Mouse (Mus musculus): ENCODE data around the gene Krt10. TPM values are rescaled to one million over a fixed set of nuclear protein-coding genes. Genes with fewer than 3 reads are reported as not detected.

Krt10 gene
- total and polyA plus RNA-seq, 3 experiments, result not detected

DNA sequence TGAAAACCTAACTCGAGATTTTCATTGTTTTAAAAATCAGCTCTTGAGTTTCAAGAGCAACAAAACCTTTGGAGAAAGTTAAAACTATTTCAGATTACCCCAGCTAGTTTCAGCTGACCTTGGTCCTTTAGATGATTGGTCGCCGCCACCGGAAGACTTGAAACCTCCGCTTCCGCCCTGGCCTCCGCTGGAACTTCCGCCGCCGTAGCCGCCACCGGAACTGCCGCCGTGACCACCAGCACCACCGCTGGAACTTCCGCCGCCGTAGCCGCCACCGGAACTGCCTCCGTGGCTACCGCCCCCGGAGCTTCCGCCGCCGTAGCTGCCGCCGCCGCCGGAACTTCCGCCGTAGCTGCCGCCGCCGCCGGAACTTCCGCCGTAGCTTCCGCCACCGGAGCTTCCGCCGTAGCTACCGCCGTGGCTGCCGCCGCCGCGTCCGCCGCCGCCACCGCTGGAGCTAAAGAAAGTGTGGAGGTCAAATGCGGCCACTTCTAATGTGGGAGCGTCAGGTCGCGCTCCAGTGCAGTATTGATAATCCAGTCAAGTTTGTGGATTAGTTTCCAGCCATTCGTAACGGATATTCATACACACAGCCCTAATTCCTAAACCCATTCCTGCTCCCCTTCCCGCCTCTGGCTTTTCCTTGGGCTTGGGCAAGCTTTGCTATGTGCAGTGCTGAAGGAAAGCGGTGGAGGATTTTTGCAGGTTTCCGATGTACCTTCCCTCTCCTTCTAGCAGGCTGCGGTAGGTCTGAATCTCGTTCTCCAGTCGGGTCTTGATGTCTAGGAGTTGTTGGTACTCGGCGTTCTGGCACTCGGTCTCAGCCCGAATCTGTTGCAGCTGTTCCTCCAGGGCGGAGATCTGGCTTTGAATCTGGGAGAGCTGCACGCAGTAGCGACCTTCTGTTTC lies 3.1 kb downstream of the Krt10 start:
- peaks cover 12 to 16% of the 10 kb centered on the region in 2 experiments for H3K27me3 ChIP-seq (ENCODE audit: control insufficient read depth in 1 of 2, insufficient read depth in 2 of 2, low read length in 2 of 2)
- no peak overlapping the region for H3K27ac ChIP-seq (ENCODE audit: control insufficient read depth, low read depth, low read length)
- no peak for DNase-seq (ENCODE audit: low read depth, low spot score)
- no peak overlapping the region for H3K4me3 ChIP-seq (ENCODE audit: control insufficient read depth in 1 of 2, insufficient read depth in 1 of 2, low read depth in 2 of 2, low read length in 2 of 2)
- no peaks in the 10 kb centered on the region for H3K79me2 ChIP-seq (ENCODE audit: control insufficient read depth, insufficient read depth, low read length, poor library complexity)
- TF ChIP-seq SMC3 (IDR thresholded peaks at IDR 0.05; ENCODE audit: low read depth, low read length), result no peak
- TF ChIP-seq MAZ (IDR thresholded peaks at IDR 0.05; ENCODE audit: low read depth, low read length), result no peak
- no peak for TF ChIP-seq ZMIZ1 (IDR thresholded peaks at IDR 0.05; ENCODE audit: low read depth, low read length)
- TF ChIP-seq CTCF (IDR thresholded peaks at IDR 0.05 in 2 of 3, conservative IDR thresholded peaks at IDR 0.05 in 1 of 3; ENCODE audit: control insufficient read depth in 1 of 3, insufficient read depth in 1 of 3, low read depth in 2 of 3, low read length in 3 of 3, poor library complexity in 1 of 3, severe bottlenecking in 1 of 3), result no peak
- no peak for TF ChIP-seq ZC3H11A (IDR thresholded peaks at IDR 0.05; ENCODE audit: low read depth, low read length)
- no peak for TF ChIP-seq E2F4 (IDR thresholded peaks at IDR 0.05; ENCODE audit: borderline replicate concordance, low read depth, low read length)
- TF ChIP-seq BHLHE40 (IDR thresholded peaks at IDR 0.05; ENCODE audit: borderline replicate concordance, low read depth, low read length), result no peak
- TF ChIP-seq UBTF (IDR thresholded peaks at IDR 0.05; ENCODE audit: borderline replicate concordance, insufficient read depth, low read depth, low read length), result no peak
- no peak for TF ChIP-seq MAFK (IDR thresholded peaks at IDR 0.05; ENCODE audit: borderline replicate concordance, low read depth, low read length)
- no peak for TF ChIP-seq CHD2 (IDR thresholded peaks at IDR 0.05; ENCODE audit: low read length)
- no peak for TF ChIP-seq MAX (IDR thresholded peaks at IDR 0.05; ENCODE audit: low read length)
- no peak for TF ChIP-seq MYB (IDR thresholded peaks at IDR 0.05; ENCODE audit: low read depth, low read length)
- no peak for TF ChIP-seq TBP (IDR thresholded peaks at IDR 0.05; ENCODE audit: low read depth, low read length)
- no peak for TF ChIP-seq NRF1 (IDR thresholded peaks at IDR 0.05; ENCODE audit: insufficient read depth, low read depth, low read length, poor library complexity, severe bottlenecking)
- TF ChIP-seq ZNF384 (IDR thresholded peaks at IDR 0.05; ENCODE audit: low read depth, low read length), result no peak
- no peak for TF ChIP-seq RAD21 (IDR thresholded peaks at IDR 0.05; ENCODE audit: low read depth, low read length)
- TF ChIP-seq EP300 (IDR thresholded peaks at IDR 0.05; ENCODE audit: low read depth in 1 of 2, low read length in 2 of 2), result no peak
- no peak for TF ChIP-seq USF2 (IDR thresholded peaks at IDR 0.05; ENCODE audit: borderline replicate concordance in 1 of 2, insufficient read depth in 1 of 2, low read depth in 1 of 2, low read length in 2 of 2)
- TF ChIP-seq TAL1 (IDR thresholded peaks at IDR 0.05; ENCODE audit: low read length), result no peak
- no peak for TF ChIP-seq POLR2AphosphoS5 (IDR thresholded peaks at IDR 0.05; ENCODE audit: borderline replicate concordance, low read depth, low read length)
- H3K36me3 ChIP-seq (ENCODE audit: control insufficient read depth in 1 of 2, insufficient read depth in 2 of 2, low read length in 2 of 2), result no peaks in the 10 kb centered on the region
- H3K4me1 ChIP-seq (ENCODE audit: control insufficient read depth in 1 of 2, insufficient read depth in 2 of 2, low read length in 2 of 2), result no peaks in the 10 kb centered on the region
- H3K9ac ChIP-seq (ENCODE audit: control insufficient read depth, low read depth, low read length, poor library complexity, severe bottlenecking), result no peak overlapping the region
- no peaks in the 10 kb centered on the region for H3K9me3 ChIP-seq (replicated peaks; ENCODE audit: insufficient read depth, low read length)

All from MEL (cell line).